Mouse (Mus musculus) midbrain, embryonic 12.5 days (tissue): ENCODE measurements around the gene Tbl3. TPM values are rescaled to one million over a fixed set of nuclear protein-coding genes. Genes with fewer than 3 reads are reported as not detected.
"Not testable (repeated sequence)": the region's sequence is repeated elsewhere in the genome, so short reads cannot be mapped to it uniquely, and the experiment has no call there.

Experiments
- ATAC-seq: fragments of 200-750 bp; cut with Nextera tagmentation; 2 replicates; pipeline ENCODE4 v1.8.0; 2017; ENCODE audit warnings: low read depth, moderate TSS enrichment, moderate library complexity; ENCODE audit not compliant: low FRiP score
- H3K27ac ChIP-seq: fragments of 300-500 bp; sonication (generic); replicated peaks from 2 replicates; pipeline ENCODE4 v1.5.1; 2016; ENCODE audit warnings: mild to moderate bottlenecking
- H3K27me3 ChIP-seq: fragments of 300-500 bp; sonication (generic); 2 replicates; pipeline ENCODE4 v1.6.1; 2016; ENCODE audit warnings: mild to moderate bottlenecking
- H3K36me3 ChIP-seq: fragments of 300-500 bp; sonication (generic); 2 replicates; pipeline ENCODE4 v1.6.1; 2016
- H3K4me1 ChIP-seq: fragments of 300-500 bp; sonication (generic); 2 replicates; pipeline ENCODE4 v1.6.1; 2016
- H3K4me2 ChIP-seq: fragments of 300-500 bp; sonication (generic); replicated peaks from 2 replicates; pipeline ENCODE4 v1.6.1; 2016; ENCODE audit warnings: mild to moderate bottlenecking, moderate library complexity
- H3K4me3 ChIP-seq: fragments of 300-500 bp; sonication (generic); 2 replicates; pipeline ENCODE4 v1.5.1; 2016; ENCODE audit warnings: mild to moderate bottlenecking
- H3K9ac ChIP-seq: fragments of 300-500 bp; sonication (generic); replicated peaks from 2 replicates; pipeline ENCODE4 v1.6.1; 2016; ENCODE audit warnings: mild to moderate bottlenecking, moderate library complexity
- H3K9me3 ChIP-seq: fragments of 300-500 bp; sonication (generic); 2 replicates; pipeline ENCODE4 v1.6.1; 2016; ENCODE audit warnings: mild to moderate bottlenecking
- WGBS: fragments of 180-500 bp; shearing (Covaris S2); methylation state at CpG from one replicate; pipeline ENCODE4 v1.1.7; 2016; 5-methylcytosine and 5-hydroxymethylcytosine counted together
- polyA plus RNA-seq: library from polyadenylated mRNA; unstranded; fragments of >200 nt; fragmentation: Nextera tagmentation; extraction: Ambion mirVana; gene quantifications from 2 replicates; pipeline ENCODE4 v1.2.1, GENCODE M21; 2016

The Tbl3 gene
- polyA plus RNA-seq, 1 experiment from 2014 or later: 97.6 TPM

DNA sequence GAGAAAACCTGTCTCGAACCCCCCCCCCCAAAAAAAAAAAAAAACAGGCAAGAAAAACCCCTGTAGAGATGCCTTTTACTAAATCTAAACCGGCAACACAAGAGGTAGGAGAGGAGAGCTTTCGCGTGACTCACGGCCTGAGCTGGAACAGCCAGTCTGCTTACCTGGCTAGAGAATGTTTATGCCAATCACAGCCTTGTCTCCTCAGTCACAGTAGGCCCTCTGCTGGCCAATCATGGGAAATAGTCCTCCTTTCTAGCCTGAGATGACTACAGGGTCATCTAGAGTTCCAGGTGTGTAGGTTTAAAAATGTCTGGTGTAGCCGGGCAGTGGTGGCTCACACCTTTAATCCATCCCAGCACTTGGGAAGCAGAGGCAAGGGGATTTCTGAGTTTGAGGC, 40.0 kb downstream of the Tbl3 start:
- H3K27ac ChIP-seq: no peak overlapping the region
- H3K4me3 ChIP-seq: no peak overlapping the region
- no peak overlapping the region for H3K4me2 ChIP-seq
- H3K27me3 ChIP-seq: no peaks in the 10 kb centered on the region
- ATAC-seq: no peak
- H3K4me1 ChIP-seq: peaks cover 31% of the 10 kb centered on the region
- H3K36me3 ChIP-seq: no peaks in the 10 kb centered on the region
- H3K9ac ChIP-seq: no peak overlapping the region
- WGBS: 38% methylated on average over 6 of the region's 6 CpGs
- H3K9me3 ChIP-seq: no peaks in the 10 kb centered on the region

DNA sequence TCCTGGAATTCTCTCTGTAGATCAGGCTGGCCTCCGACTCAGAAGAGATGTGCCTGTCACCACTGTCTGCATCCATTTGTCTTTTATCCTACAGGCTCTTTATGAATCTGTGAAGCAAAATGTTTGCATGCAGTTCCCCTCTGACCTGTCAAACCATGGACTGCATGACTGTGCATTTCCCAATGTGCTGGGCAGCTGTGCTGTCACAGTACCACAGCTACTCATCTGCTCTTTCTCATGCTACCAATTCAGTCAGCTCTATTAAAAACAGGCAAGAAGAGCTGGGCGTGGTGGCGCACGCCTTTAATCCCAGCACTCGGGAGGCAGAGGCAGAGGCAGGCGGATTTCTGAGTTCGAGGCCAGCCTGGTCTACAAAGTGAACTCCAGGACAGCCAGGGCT, 40.4 kb downstream of the Tbl3 start:
- H3K4me3 ChIP-seq, ATAC-seq, H3K9me3 ChIP-seq, H3K9ac ChIP-seq, H3K27ac ChIP-seq, H3K4me2 ChIP-seq, H3K27me3 ChIP-seq, H3K36me3 ChIP-seq: not testable (repeated sequence)
- 67% methylated on average over 7 of the region's 7 CpGs for WGBS
- peaks cover 27% of the 10 kb centered on the region for H3K4me1 ChIP-seq

DNA sequence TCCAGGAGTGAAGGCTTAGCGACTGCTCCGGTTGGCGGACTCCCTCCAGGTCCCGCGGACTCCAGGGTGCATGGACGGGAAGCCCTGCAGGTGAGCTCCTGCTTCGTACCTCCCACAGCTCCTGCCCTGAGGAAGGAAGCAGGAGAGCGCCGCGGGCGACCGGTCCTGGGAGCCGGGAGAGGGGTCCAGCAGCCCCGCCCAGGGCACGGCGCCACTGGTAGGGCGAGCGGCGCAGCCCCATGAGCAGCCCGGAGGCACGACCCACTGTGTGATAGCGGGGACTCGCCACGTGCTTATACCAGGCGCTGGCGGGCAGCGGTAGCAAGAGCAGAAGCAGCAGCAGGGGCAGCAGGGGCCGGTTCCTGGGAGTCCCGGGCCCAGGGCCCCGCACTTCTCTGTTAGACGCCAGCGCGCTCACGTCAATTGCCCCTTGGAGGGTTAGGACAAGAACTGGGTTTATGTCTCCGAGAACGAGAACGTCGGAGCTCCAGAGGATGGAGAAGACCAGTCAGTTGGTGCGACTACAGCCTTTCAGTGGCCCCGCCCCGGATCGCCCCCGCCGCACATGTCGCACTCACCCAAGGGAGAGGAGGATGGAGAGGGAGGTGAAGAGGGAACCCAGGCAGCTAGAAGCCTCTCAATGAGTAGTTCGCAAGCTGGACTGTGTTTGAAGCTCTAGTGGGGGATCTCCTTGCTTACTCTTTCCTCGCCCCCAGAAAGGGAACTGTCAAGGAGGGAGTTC, 49.3 kb downstream of the Tbl3 start, which contains the start of gene Npw:
TSS of gene Npw (minus strand) at position 441 of the 742 bp plus-strand sequence.
- Histone ChIP-seq H3K4me3 (peak within 1 kb of the TSS; percentile 39), H3K4me1 (peaks cover 16% of the 10 kb centered on the region), H3K27me3 (peaks cover 53% of the 10 kb centered on the region), H3K4me2 (peak within 1 kb of the TSS; percentile 67), H3K27ac (no peak within 1 kb of the TSS), H3K9ac (peak within 1 kb of the TSS; percentile 54), H3K36me3 (no peaks in the 10 kb centered on the region), H3K9me3 (no peaks in the 10 kb centered on the region)
- WGBS: 1% methylated on average over 47 of the region's 47 CpGs
- peak; percentile 41; the same call in 1 of the 2 replicates for ATAC-seq

DNA sequence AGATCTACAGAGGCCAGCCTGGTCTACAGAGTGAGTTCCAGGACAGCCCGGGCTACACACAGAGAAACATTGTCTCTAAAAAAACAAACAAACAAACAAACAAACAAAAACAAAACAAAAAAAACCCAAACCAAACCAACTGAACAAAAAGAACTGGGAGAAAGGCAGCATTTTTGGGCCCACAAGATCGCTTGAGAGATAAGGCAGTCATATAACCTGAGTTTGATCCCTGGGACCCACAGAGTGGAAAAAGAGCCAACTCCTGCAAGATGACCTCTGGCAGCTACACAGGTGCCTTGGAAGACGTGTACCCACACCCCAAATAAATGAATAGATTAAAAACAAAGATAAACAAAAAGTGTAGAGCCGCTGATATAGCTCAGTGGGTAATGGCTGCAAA, 52.5 kb downstream of the Tbl3 start:
- Histone ChIP-seq H3K27ac (no peak overlapping the region), H3K4me1 (peaks cover 24% of the 10 kb centered on the region), H3K4me2 (no peak overlapping the region), H3K36me3 (no peaks in the 10 kb centered on the region), H3K9ac (no peak overlapping the region), H3K4me3 (no peak overlapping the region), H3K27me3 (peaks cover 72% of the 10 kb centered on the region), H3K9me3 (no peaks in the 10 kb centered on the region)
- WGBS: 84% methylated on average over 4 of the region's 4 CpGs
- ATAC-seq: no peak

DNA sequence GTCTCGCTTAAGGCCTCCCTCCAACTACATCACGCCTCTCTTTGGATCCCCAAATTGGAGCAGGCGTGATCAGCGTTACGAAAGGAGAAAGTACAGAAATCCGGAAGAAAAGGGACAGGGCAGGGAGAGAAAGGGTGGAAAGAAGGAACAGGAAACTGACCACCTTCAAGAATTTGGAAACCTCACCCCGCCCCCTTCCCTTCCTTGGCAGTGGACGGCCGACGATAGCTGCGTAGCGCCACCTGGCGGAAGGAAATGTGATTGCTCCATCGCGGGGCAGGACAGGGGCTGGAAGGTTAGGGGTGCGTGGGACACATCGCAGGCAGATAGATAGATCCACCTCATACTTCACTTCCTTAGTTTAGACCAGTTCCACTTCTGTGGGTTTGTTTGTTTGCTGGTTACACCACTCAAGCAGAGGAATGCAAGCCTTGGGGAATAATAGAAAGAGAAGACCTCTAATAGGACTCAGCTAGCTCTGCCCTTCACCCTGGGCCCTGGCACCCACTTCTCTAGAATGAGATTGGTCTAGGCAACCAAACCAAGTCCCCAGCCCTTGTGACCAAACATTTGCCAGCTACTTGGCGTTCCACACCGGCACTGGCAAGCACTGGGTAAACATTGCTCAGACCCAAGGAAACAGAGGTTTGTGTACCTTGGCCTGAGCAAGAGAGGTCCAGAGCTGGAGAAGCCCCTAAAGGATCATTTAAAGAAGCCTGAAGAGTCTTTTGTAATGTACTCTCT, 53.3 kb downstream of the Tbl3 start:
- Histone ChIP-seq H3K9ac (0 out of 2 replicates have a peak overlapping the region, but pooled peaks have one; percentile 21), H3K4me3 (peak overlapping the region; percentile 16; the same call in 1 of the 2 replicates)
- 6% methylated on average over 19 of the region's 19 CpGs for WGBS

GRCm38 (mm10) chr17:24651835-24652234, 55.6 kb downstream of the Tbl3 start:
- Histone ChIP-seq H3K27me3 (peaks cover 70% of the 10 kb centered on the region), H3K27ac (no peak overlapping the region), H3K4me1 (peaks cover 22% of the 10 kb centered on the region), H3K36me3 (no peaks in the 10 kb centered on the region), H3K9me3 (no peaks in the 10 kb centered on the region), H3K9ac (no peak overlapping the region), H3K4me3 (no peak overlapping the region), H3K4me2 (no peak overlapping the region)
- 64% methylated on average over 3 of the region's 3 CpGs for WGBS
- ATAC-seq: no peak

More for the DNA sequence above, 53.3 kb downstream of the Tbl3 start:
- Histone ChIP-seq H3K9me3 (no peaks in the 10 kb centered on the region), H3K4me2 (peak overlapping the region; percentile 46), H3K36me3 (no peaks in the 10 kb centered on the region), H3K27me3 (peaks cover 72% of the 10 kb centered on the region), H3K4me1 (peaks cover 32% of the 10 kb centered on the region), H3K27ac (no peak overlapping the region)
- 0 out of 2 replicates have a peak, but pooled peaks have one; percentile 64 for ATAC-seq

DNA sequence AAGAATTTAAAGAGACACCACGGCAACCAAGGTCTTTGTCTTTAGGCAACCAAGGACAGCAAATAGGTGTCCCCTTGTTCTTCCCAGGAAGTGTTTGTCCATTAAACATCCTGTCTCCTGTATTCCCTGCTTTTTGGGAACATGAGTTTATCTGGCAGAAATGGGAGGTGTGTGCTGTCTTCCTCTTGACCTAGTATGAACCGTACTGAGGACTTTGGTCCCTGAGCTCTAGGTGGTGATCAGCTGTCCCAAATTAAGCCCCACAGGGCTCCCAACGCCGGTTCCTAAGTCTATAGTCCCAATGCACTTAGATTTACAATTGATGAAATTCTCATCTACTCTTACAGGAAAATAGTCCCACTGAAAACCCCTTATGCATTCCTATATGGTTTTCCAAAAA, 56.7 kb downstream of the Tbl3 start:
- Histone ChIP-seq H3K4me1 (peaks cover 22% of the 10 kb centered on the region), H3K4me2 (peak overlapping the region; percentile 97; the same call in 1 of the 2 replicates), H3K9ac (no peak overlapping the region), H3K36me3 (no peaks in the 10 kb centered on the region), H3K9me3 (no peaks in the 10 kb centered on the region), H3K27me3 (peaks cover 59% of the 10 kb centered on the region), H3K27ac (no peak overlapping the region), H3K4me3 (no peak overlapping the region)
- 78% methylated on average over 4 of the region's 4 CpGs for WGBS
- ATAC-seq: no peak

DNA sequence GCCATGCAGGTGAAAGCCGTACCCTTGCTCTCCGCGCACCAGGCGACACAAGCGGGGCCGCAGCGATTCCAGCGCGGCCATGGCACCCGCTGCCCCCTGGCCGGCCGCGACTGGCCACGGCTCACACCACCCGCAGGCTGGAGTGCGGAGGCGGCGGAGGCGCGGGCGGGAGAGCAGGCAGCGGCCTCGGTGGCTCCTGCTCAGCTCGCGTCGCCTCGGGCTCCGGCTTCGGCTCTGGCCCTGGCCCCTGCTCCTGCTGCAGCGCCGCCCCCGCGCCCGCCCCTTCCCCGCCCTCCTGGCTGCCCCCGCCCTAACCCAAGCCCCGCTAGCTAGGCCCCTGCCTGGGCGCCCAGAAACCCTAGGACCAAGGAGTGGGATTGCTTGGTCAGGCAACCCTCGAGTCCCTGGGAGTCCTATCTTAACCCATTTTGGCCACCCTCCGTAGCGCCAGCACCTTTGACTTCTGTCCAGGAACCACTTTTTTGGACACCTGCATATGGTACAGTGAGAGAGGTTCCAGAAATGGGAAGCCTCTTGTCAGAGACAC, 57.3 kb downstream of the Tbl3 start, which contains the start of gene Slc9a3r2:
TSS of gene Slc9a3r2 (minus strand) at position 258 of the 547 bp plus-strand sequence.
- peak within 1 kb of the TSS; percentile 62 for H3K4me3 ChIP-seq
- H3K9me3 ChIP-seq: no peaks in the 10 kb centered on the region
- 0 out of 2 replicates have a peak within 1 kb of the TSS, but pooled peaks have one; percentile 2 for H3K27ac ChIP-seq
- peak; percentile 41 for ATAC-seq
- peaks cover 22% of the 10 kb centered on the region for H3K4me1 ChIP-seq
- no peaks in the 10 kb centered on the region for H3K36me3 ChIP-seq
- peaks cover 59% of the 10 kb centered on the region for H3K27me3 ChIP-seq
- H3K9ac ChIP-seq: peak within 1 kb of the TSS; percentile 76
- peak within 1 kb of the TSS; percentile 97 for H3K4me2 ChIP-seq
- WGBS: under 1% methylated on average over 38 of the region's 41 CpGs

DNA sequence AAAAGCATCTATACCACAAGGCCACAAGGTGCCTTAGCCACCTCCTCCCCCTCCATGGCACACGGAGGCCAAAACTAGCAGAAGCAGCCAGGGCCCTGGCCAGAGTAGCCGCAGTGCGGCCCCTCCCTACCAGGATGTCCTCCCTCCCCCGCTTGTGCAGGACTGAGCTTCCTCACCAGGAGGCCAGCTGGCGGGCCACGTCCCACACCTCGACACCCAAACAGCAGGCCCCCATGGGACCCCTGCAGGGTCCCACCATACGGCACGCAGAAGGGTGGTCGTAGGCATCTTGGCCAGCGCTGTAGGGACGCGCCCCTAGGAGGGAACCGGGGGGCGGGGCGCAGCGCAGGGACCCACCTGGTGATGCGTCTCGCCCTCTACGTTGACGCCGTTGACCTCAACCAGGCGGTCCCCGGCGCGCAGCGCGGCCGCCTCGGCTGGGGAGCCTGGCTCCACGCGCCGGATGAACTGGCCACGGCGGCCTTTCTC, 57.8 kb downstream of the Tbl3 start:
- Histone ChIP-seq H3K27me3 (peaks cover 59% of the 10 kb centered on the region), H3K9me3 (no peaks in the 10 kb centered on the region), H3K4me1 (peaks cover 22% of the 10 kb centered on the region), H3K4me3 (peak overlapping the region; percentile 62), H3K4me2 (peak overlapping the region; percentile 97), H3K27ac (0 out of 2 replicates have a peak overlapping the region, but pooled peaks have one; percentile 2), H3K36me3 (no peaks in the 10 kb centered on the region), H3K9ac (peak overlapping the region; percentile 76)
- ATAC-seq: peak; percentile 45; the same call in 1 of the 2 replicates
- 3% methylated on average over 30 of the region's 35 CpGs for WGBS

DNA sequence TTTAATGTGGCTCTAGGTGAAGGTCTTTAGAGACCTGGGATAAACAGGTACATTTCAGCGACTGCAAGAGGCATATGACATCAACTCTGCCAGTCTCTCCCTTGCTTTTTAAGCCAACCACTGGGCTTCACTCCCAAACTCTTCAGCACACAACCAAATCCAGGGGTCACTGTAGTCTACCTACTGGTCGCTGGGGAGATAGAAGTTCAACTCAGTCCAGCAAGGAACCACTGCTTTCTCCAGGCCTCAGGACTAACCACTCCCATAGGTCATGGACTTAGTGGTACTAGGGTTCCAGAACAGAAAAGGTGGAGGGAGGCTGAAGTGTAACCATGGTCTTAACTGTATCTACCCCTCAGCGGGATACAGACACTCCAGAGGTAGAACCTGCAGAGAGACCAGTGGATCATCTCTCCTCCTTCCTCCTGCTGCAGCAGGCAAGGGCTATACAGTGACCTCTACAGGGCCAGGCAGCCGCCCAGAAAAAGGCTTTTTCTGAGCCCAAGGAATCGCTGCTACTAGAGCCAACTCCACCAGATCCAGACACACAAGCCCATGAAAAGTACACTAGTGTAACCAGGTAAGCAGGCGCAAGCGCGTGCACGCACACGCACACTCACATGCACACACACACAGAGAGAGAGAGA, 58.6 kb downstream of the Tbl3 start:
- H3K4me3 ChIP-seq: peak overlapping the region; percentile 62; the same call in 1 of the 2 replicates
- WGBS: 71% methylated on average over 10 of the region's 10 CpGs

More for the DNA sequence above, 58.6 kb downstream of the Tbl3 start:
- H3K9me3 ChIP-seq: no peaks in the 10 kb centered on the region
- no peak overlapping the region for H3K27ac ChIP-seq
- no peak for ATAC-seq
- peaks cover 17% of the 10 kb centered on the region for H3K4me1 ChIP-seq
- H3K9ac ChIP-seq: no peak overlapping the region
- peaks cover 59% of the 10 kb centered on the region for H3K27me3 ChIP-seq
- no peaks in the 10 kb centered on the region for H3K36me3 ChIP-seq
- peak overlapping the region; percentile 97 for H3K4me2 ChIP-seq
